Mouse (Mus musculus) G1E-ER4 (cell line): ENCODE data around the gene Vhl. TPM values are rescaled to one million over a fixed set of nuclear protein-coding genes. Genes with fewer than 3 reads are reported as not detected.

ENCODE experiments used
- GATA1 ChIP-seq: IDR thresholded peaks from one replicate; pipeline ENCODE4 v1.8.0; 2012; ENCODE audit warnings: low read length, inconsistent platforms
- polyA plus RNA-seq: library from polyadenylated mRNA; stranded (reverse); fragments of >175 nt; gene quantifications from 2 replicates; pipeline ENCODE4 v1.2.3, GENCODE M21; 2012

Vhl gene
- polyA plus RNA-seq, 1 experiment: 9.1 TPM

GRCm38 (mm10) chr6:113650197-113650640 lies 26.5 kb downstream of the Vhl start:
- no peak for TF ChIP-seq GATA1

GRCm38 (mm10) chr6:113651626-113652025 lies 27.9 kb downstream of the Vhl start:
- no peak for TF ChIP-seq GATA1

DNA sequence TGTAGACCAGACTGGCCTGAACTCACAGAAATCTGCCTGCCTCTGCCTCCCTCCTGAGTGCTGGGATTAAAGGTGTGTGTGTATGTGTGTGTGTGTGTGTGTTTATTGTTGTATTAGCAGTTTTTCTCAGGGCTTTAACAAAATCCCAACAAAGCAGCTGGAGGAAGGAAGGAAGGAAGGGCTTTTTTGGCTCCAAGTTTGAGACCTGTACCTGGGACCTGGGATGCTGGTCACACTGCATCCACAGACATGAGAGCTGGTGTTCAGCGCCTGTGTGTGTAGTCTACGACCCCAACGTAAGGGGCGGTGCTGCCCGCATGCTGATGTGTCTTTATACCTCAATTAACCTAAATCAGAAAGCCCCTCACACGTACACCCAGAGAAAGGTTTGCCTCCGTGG lies 29.8 kb downstream of the Vhl start:
- no peak for TF ChIP-seq GATA1

DNA sequence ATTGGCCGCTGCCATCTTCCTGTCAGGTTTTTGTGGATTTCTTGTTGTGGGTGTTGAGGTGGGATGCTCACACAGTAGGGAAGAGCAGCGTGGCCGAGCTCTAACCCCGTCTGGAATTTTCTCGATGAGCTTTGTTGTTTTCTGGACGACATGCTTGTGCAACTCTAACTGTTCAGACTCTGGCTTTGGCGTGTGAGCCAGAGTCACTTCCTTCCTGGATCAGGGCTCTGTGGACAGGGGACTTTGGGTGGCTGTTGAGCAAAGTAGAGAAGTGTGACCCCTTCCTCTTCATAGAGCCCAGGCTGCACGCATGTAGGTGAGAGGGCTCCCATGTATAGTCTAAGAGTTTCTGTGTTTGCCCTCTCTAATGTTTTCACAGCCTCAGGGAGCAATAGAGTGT lies 30.3 kb downstream of the Vhl start:
- no peak for TF ChIP-seq GATA1

DNA sequence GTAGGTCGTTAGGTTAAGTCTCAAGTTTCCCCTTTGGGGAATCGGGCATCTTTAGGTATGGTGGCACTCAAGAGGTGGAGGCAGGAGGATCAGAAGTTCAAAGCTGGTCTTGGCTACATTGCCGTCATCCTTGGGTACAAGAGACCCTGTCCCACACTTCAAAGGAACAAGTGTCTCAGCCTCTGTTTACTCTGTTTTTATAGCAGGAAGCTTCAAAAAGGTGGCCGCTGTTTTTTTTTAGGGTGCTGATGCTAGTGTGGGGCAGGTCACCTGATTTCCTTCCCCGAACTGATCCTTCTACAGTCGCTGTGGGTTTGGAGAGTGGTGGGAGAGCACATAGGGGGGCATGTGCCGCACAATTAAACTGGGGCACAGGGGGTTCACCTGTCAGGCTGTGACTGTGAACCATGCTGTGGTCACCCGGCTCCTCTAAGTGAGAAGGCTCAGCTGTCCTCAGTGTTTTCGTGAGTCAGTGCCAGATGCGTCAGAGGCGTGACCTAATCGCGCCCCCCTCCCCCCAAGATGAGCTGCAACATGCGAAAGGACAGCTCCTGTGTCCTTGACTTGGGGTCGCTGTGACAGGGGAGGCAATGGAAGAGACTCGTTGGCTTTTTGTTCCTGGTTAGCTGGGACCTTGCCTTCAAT lies 31.1 kb downstream of the Vhl start:
- no peak for TF ChIP-seq GATA1

DNA sequence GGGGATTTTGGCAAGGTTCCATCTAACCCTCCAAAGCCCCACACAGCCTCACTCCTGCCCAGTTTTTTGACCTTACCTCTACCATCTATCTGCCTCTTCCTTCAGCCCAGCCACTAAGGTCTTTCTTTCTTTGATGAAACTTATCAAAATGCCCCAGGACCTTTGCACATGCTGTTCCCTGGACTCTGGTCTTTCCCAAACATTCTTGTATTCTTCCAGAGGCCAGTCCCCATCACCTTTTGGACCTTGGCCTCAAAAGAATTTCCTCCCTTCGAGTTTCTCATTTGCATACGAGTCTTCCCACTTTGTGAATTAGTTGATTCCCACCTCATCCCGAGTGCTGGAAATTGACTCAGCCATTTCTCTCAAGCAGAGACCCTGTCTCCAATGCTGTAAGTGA lies 31.7 kb downstream of the Vhl start:
- no peak for TF ChIP-seq GATA1

- TF ChIP-seq GATA1: no peak
Observed at GRCm38 (mm10) chr6:113656847-113657246, 33.1 kb downstream of the Vhl start.

DNA sequence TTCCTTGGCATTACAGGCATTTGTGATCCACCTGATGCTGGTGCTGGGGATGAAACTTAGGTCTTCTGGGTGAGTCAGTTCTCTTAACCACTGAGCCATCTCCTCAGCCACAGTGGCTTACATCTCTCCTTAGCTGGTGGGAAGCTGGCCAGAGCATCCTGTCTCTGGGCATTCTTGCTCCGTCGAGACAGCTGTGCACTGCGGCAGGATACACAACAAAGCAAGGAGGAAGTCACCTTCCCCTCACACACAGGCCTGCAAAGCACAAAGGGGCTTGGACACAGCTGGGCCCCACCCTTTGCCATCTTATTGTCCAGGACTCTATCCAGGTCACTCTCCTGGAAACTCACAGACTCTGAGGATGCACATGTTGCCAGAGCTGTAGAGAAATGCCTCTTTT lies 34.5 kb downstream of the Vhl start:
- no peak for TF ChIP-seq GATA1

GRCm38 (mm10) chr6:113659648-113660491 lies 36.1 kb downstream of the Vhl start:
- TF ChIP-seq GATA1: no peak

DNA sequence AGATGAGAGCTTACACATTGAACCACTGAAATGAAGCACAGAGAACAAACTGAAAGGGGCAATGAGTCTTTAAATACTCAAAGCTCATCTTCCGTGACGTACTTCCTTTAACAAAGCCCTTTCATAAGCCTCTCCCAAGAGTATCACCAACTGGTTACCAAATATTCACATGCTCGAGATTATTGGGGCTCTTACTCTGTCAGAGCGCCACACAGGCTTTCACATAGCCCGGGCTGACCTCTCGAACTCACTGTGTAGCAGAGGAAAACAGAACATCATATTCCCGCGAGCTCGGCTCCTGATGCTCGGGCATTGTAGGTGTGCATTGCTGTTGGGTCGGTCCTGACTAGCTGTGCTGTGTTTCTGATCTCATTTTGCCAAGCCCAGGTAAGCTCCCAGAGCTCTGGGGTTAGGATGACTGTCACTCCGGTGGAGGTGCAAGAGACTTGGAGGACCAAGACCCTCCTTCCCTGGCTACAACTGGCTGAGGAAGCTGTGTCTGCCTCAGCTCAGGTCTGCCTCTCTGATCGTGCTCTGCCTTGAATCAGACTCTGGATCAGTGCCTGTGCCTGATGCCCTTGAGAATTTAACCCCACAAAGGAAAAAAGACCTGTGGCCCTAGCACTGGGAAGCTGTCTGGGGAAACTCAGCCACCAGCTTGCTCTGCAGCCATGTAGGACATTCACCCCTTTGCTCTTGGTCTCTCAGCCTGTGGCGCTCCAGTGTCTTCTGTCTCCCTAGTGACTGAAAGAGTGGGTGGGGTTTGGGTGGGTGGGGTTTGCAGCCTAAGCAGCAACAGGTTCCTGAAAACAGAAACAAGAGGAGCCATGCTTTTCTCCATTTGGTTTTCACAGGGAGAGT lies 37.0 kb downstream of the Vhl start:
- no peak for TF ChIP-seq GATA1

DNA sequence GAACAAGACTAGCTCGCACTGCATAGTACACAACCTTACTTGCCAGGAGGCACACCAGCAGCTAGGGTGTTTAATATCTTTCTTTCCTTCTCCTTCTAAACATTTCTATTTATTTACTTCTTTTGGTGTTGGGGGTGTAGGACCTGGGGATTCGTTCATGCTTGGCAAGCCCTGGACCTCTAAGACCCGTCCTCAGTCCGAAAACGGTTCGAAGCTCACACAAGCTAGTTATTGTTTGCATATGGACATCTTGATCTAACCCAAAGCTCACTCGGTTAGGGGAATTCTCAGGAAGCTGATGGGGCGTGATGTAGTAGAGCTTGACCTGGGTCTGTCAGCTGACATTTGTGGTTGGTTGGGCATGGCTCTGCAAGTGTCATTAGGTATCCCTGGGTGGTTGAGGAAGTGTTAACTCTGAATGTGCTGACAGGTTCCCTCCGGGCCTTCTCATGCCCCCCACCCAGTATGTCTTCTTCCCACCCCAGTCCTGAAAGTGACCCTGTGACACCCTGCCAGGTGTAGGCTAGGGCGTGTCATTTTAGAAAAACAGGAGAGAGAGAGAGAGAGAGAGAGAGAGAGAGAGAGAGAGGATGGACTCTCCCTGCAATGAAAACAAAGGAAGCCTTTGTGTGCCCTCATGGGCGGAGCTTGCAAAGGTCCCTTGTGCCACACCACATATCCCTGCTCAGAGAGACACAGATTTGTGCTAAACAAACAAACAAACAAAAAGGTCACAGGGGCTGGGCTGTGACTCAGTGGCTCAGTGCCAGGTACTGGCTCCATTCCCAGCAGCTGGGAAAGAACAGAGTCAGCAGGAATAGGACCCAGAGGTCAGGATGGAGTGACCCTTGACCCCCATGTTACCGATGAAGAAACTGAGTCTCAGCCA lies 37.8 kb downstream of the Vhl start:
- TF ChIP-seq GATA1: no peak

- no peak for TF ChIP-seq GATA1
Observed at GRCm38 (mm10) chr6:113662964-113663700, 39.4 kb downstream of the Vhl start.

DNA sequence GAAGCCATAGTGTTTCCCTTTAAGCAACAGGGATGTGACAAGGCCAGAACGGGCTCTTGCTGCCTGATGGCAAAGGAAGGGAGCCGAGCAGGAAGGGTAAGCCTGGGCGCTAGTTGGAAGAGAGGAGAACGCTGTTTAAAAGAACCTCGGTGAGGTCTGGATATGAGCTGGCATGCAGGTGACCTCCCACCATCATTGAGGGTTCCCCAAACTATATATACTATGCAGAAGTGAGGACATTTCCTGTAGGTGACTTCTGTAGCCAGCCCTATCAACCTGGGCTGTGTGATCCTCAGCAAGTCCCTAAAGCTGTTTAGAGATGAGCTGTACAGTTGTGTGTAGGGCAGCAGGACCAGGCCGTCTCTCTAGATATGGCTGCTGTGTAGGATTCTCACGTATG lies 40.5 kb downstream of the Vhl start:
- no peak for TF ChIP-seq GATA1

DNA sequence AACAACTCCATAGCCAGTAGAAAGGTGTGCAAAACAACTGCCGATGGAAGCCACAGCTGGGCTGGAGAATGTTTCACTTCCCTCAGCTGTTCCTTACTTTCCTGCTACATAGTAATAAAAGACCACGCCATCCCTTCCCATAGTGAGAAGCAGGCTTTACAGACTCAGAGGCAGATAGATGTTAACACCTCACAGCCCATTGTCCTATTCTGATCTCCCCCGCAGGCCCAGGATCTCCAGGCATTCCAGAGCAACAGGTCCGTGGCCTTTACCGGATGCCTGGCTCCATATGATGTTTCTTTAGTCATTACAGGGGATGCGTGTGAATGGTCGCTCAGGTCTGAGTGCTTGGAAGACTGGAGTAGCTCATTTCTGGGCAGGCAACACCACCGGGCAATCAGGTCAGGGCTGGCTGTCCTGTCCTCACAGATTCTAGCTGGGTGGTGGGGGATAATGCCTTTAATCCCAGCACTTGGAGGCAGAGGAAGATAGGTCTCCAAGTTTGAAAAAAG lies 43.9 kb downstream of the Vhl start:
- no peak for TF ChIP-seq GATA1
